Mouse (Mus musculus): ENCODE data around the gene Peak1. TPM values are rescaled to one million over a fixed set of nuclear protein-coding genes. Genes with fewer than 3 reads are reported as not detected.
"Not testable (repeated sequence)": the region's sequence is repeated elsewhere in the genome, so short reads cannot be mapped to it uniquely, and the experiment has no call there.

Gene Peak1
- polyA plus RNA-seq, 1 experiment from 2014 or later = 7.3 TPM

DNA sequence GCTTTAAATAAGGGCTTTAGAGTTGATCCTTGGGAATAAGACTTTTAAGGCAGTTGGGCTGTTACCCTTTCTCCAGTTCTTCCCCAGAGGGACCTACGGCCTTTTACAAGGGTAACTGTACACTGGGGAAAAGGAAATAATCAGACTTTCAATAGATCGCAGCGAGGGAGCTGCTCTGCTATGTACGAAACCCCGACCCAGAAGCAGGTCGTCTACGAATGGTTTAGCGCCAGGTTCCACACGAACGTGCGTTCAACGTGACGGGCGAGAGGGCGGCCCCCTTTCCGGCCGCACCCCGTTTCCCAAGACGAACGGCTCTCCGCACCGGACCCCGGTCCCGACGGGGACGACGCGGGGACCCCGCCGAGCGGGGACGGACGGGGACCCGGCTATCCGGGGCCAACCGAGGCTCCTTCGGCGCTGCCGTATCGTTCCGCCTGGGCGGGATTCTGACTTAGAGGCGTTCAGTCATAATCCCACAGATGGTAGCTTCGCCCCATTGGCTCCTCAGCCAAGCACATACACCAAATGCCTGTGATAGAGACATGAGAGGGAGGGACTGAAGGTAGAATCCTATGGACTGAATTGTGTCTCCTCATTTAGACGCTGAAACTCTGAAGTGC lies 194.3 kb downstream of the Peak1 start:
- not testable (repeated sequence) for H3K9me3 ChIP-seq; H3K27ac ChIP-seq (replicated peaks); DNase-seq (ENCODE audit: low spot score); H3K4me1 ChIP-seq
- Histone ChIP-seq H3K4me3 (peak overlapping the region; percentile 40), H3K27me3 (replicated peaks; ENCODE audit: low read depth, poor library complexity, severe bottlenecking) (peaks cover 27% of the 10 kb centered on the region), H3K36me3 (replicated peaks) (peaks cover 14% of the 10 kb centered on the region)
- WGBS = 25% methylated on average over 45 of the region's 45 CpGs

DNA sequence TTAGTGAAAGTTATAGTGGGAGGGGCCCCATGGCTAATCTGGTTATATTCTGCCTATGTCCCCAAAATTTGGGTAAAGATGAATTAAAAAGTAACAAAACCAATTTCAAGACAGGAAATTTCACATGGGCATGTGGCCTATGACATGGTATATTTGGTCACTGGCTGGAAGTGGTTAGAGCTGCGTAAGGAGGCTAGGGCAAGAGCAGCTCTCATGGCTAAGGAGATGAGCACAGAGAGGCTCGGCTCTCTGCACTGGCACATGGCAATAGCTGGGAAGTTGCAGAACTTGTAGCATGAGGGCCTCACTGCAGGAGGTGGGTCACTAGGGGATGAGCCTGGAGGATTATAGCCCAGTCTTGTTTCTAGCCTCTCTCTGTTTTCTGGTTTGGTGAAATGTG lies 199.0 kb downstream of the Peak1 start:
- Histone ChIP-seq H3K9me3 (no peaks in the 10 kb centered on the region), H3K27me3 (replicated peaks; ENCODE audit: low read depth, poor library complexity, severe bottlenecking) (peaks cover 16% of the 10 kb centered on the region), H3K27ac (replicated peaks) (no peak overlapping the region), H3K36me3 (replicated peaks) (no peaks in the 10 kb centered on the region), H3K4me1 (peaks cover 10% of the 10 kb centered on the region), H3K4me3 (no peak overlapping the region)
- WGBS = 78% methylated on average over 2 of the region's 2 CpGs
- no peak for DNase-seq (ENCODE audit: low spot score)

DNA sequence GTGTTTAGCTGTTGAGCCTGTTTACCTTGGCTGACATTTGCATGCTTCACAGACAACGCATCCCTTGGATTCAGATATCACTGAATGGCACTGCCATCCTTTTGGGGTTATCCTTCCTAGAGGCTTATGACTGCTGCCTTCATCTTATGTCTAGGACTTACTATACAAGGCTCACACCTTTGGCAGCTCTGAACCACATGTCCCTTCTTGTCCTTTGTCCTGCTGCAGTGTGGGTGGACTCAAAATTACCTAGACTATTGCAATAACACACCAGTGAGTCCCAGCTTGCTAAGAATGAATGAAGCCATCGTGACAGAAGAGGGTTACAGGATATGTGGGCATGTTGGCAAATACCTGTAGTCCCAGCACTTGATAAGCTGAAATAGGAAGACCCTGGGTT lies 199.8 kb downstream of the Peak1 start:
- Histone ChIP-seq H3K27ac (replicated peaks) (no peak overlapping the region), H3K9me3 (no peaks in the 10 kb centered on the region), H3K4me1 (peaks cover 14% of the 10 kb centered on the region), H3K4me3 (no peak overlapping the region), H3K36me3 (replicated peaks) (no peaks in the 10 kb centered on the region), H3K27me3 (replicated peaks; ENCODE audit: low read depth, poor library complexity, severe bottlenecking) (peaks cover 11% of the 10 kb centered on the region)
- DNase-seq (ENCODE audit: low spot score) = no peak
- WGBS = 83% methylated on average over 2 of the region's 2 CpGs

DNA sequence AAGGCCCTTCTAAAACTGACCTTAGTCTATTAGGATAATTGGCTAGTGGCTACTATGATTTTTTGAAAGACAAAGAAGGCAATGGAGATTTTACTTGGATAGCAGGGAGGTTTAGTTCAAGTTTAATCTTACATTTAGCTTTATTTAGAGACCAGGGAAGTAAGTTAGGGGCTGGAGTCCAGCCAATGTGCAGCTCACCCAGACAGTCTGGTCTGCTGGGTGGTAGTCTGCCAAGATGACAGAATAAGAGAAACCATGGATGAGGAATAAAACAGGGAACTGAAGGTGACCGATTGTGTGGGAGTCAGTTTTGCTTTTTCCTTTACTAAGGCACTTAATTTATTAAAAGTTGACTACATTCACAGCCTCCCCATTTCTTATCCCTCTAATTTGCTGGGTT lies 200.5 kb downstream of the Peak1 start:
- Histone ChIP-seq H3K9me3 (no peaks in the 10 kb centered on the region), H3K27ac (replicated peaks) (no peak overlapping the region), H3K4me3 (no peak overlapping the region), H3K36me3 (replicated peaks) (no peaks in the 10 kb centered on the region), H3K4me1 (peaks cover 14% of the 10 kb centered on the region), H3K27me3 (replicated peaks; ENCODE audit: low read depth, poor library complexity, severe bottlenecking) (peaks cover 5% of the 10 kb centered on the region; the same call in 1 of the 2 replicates)
- WGBS = 98% methylated on average over 1 of the region's 1 CpGs
- no peak for DNase-seq (ENCODE audit: low spot score)

DNA sequence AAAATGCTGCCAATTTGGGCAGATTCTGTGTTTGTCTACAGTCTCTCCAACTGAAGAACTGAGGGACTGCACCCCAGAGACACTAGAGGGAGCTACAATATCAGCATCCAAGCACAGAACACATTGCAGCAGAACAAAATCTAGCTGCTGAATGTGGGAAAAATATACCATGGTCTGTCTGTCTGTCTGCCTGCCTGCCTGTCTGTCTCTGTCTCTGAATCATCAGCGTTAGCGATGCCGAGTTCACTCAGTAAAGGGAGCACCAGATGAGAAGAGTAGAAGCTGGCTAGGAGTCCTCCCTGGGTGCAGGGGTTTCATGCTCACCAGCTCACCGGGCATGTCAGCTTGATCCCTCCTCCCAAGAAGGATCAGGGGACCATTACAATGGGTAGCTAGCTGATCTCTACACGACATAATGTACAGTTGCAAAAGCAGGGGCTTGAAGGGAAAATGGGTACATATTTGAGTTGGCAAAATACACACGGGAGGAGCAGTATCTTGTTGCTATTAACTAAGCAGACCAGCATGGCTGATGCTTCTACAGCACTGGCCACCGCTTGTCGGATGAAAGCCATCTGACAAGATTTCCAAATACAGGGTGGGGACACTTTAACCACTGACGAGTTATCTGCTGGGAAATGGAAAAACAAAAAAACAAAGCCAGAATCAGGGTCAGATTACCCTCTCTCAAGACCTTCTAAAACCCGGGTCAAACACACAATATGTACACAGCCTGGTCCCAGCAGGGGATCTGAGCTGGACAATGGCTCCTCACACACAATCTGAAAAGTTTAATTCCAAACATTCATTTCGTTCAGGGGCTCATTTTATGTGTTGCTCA lies 204.2 kb downstream of the Peak1 start:
- H3K4me1 ChIP-seq = peaks cover 14% of the 10 kb centered on the region
- H3K9me3 ChIP-seq = no peaks in the 10 kb centered on the region
- DNase-seq (ENCODE audit: low spot score) = peak; percentile 45
- WGBS = 26% methylated on average over 11 of the region's 11 CpGs
- no peaks in the 10 kb centered on the region for H3K27me3 ChIP-seq (replicated peaks; ENCODE audit: low read depth, poor library complexity, severe bottlenecking)
- no peaks in the 10 kb centered on the region for H3K36me3 ChIP-seq (replicated peaks)
- H3K27ac ChIP-seq (replicated peaks) = no peak overlapping the region
- no peak overlapping the region; the same call in 1 of the 2 replicates for H3K4me3 ChIP-seq

DNA sequence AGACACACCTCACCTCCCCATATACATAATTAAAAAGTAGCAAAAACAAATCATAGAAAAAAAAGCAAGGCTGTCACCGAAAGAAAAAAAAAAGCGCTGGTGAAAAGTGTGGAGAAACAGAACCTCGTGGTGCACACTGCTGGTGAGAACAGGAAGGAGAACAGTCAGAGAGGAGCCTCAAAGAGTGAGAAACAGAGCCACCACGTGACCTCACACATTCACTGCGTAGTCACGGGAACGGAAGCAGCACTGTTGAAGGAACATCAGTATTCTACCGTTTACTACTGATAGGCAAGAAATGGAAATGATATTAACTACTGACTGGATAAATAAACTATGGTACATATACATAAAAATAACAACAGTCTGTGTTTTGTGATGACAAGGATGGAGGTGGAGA lies 209.1 kb downstream of the Peak1 start:
- no peak for DNase-seq (ENCODE audit: low spot score)
- Histone ChIP-seq H3K27ac (replicated peaks) (no peak overlapping the region), H3K9me3 (no peaks in the 10 kb centered on the region), H3K36me3 (replicated peaks) (peaks cover 28% of the 10 kb centered on the region), H3K4me1 (peaks cover 8% of the 10 kb centered on the region), H3K27me3 (replicated peaks; ENCODE audit: low read depth, poor library complexity, severe bottlenecking) (no peaks in the 10 kb centered on the region), H3K4me3 (no peak overlapping the region)
- 85% methylated on average over 8 of the region's 8 CpGs for WGBS

DNA sequence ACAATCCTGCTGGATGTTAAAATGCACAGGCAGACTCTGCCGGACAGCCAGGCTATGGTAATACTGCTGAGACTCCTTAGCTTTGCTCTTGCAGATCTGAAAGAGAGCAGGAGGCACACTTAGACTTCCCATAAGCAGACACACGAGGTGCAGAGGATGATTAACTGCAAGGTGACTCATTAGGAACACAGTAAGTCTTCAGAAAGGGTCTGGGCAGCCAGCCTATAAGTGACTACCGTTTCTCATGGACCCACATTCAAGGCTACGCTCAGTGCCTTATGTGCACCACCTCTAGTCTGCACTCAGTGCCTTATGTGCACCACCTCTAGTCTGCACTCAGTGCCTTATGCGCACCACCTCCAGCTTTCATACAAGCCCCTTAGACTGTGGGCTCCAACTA lies 210.4 kb downstream of the Peak1 start:
- H3K9me3 ChIP-seq = no peaks in the 10 kb centered on the region
- no peak overlapping the region for H3K4me3 ChIP-seq
- no peak overlapping the region for H3K27ac ChIP-seq (replicated peaks)
- 87% methylated on average over 5 of the region's 5 CpGs for WGBS
- peaks cover 4% of the 10 kb centered on the region; the same call in 1 of the 2 replicates for H3K4me1 ChIP-seq
- DNase-seq (ENCODE audit: low spot score) = no peak
- H3K36me3 ChIP-seq (replicated peaks) = peaks cover 28% of the 10 kb centered on the region
- no peaks in the 10 kb centered on the region for H3K27me3 ChIP-seq (replicated peaks; ENCODE audit: low read depth, poor library complexity, severe bottlenecking)

DNA sequence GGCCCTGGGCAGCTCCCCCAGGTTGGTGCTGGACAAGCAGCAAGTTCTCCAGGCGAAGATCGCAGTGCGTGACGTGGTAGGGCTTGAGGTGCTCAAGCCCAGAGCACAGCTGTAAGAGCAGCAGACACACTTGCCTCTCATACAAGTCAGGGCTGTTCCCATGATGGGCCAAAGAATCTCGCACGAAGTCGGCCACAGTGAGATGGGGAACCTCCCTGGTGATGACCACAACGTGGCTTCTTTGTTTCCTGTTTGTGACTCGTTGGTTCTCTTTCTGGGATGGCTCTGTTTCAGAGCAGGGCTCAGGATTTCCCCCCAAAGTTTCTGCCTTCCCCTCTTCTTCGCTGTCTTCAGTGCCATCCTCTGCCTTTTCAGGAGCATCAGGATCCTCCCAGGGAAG lies 210.8 kb downstream of the Peak1 start:
- H3K9me3 ChIP-seq = no peaks in the 10 kb centered on the region
- H3K27ac ChIP-seq (replicated peaks) = no peak overlapping the region
- H3K4me1 ChIP-seq = peaks cover 4% of the 10 kb centered on the region; the same call in 1 of the 2 replicates
- H3K27me3 ChIP-seq (replicated peaks; ENCODE audit: low read depth, poor library complexity, severe bottlenecking) = no peaks in the 10 kb centered on the region
- H3K4me3 ChIP-seq = no peak overlapping the region
- peaks cover 28% of the 10 kb centered on the region for H3K36me3 ChIP-seq (replicated peaks)
- DNase-seq (ENCODE audit: low spot score) = no peak
- 92% methylated on average over 10 of the region's 10 CpGs for WGBS

DNA sequence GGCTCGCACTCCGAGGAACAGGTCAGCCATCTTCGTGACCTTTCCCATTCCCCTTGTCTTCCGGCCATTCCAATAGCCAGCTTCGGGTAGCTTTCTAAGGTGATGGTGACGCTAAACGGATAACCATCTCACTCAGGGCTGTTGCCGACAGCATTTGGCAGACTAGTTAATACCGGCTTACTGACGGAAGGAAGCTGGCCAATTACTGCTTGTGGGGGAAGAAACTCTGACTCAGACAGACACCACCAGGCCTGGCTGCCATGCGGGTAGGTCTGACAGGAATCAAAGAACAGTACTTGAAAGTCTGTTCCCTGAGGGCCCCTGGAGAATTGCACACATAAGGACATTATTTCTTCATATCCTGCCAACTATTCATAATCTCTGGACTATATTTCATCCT lies 212.5 kb downstream of the Peak1 start:
- Histone ChIP-seq H3K27me3 (replicated peaks; ENCODE audit: low read depth, poor library complexity, severe bottlenecking) (no peaks in the 10 kb centered on the region), H3K27ac (replicated peaks) (no peak overlapping the region), H3K9me3 (no peaks in the 10 kb centered on the region), H3K4me3 (no peak overlapping the region), H3K36me3 (replicated peaks) (peaks cover 28% of the 10 kb centered on the region), H3K4me1 (peaks cover 18% of the 10 kb centered on the region)
- 84% methylated on average over 11 of the region's 11 CpGs for WGBS
- no peak for DNase-seq (ENCODE audit: low spot score)

DNA sequence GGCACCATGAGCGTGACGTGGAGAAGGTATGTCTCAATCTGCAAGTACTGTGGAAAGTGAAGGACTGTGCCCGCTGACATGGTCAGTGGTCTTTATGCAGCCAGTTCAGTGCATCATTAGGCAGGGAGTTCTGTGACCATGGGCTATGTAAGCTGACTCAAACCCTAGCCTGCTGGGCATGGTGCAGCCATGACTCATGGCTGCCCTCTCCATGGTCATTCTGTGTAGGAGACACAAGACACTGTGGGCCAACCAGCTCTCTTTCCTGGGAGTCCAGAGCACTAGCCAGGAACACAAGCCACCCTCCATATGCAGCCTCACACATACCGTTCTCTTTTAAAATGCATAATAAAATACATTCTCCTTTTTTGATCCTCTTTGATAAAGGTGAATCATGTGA lies 213.6 kb downstream of the Peak1 start:
- Histone ChIP-seq H3K9me3 (no peaks in the 10 kb centered on the region), H3K4me1 (peaks cover 23% of the 10 kb centered on the region), H3K27me3 (replicated peaks; ENCODE audit: low read depth, poor library complexity, severe bottlenecking) (0 out of 2 replicates have a peak, but pooled peaks cover 6% of the 10 kb centered on the region), H3K4me3 (no peak overlapping the region), H3K36me3 (replicated peaks) (peaks cover 28% of the 10 kb centered on the region), H3K27ac (replicated peaks) (no peak overlapping the region)
- 93% methylated on average over 4 of the region's 4 CpGs for WGBS
- DNase-seq (ENCODE audit: low spot score) = no peak

DNA sequence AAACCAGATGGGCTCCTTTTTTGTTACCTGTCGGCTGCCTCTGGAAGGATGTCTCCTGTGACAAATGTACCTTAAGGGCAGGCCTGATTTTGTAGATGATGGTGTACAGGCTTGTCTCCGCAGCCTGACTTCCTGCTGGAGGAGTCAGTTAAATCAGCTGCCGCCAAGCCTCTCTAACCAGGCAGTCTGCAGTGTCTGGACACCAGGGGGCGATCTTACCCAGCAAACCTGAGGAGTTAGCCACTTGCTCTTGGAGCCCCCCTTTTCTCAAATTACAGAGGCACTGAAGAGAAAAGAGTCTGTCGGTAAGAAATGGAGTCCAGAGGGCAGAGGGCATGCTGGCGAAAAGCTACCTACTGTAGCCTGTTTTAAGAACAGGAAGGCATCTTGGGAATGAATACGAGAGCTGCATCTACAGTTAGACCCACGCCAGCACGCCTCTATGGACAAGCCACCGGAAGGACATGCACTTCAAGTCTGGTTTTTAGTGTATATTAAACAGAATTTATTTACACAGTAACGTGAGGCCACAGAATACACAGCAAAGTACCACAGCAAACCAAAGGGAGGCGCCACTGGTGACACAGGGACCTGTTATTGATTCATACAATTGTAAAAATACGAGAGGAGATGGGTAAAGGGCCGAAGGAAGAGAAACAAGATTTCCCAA lies 217.1 kb downstream of the Peak1 start:
- WGBS = 38% methylated on average over 14 of the region's 14 CpGs
- peaks cover 13% of the 10 kb centered on the region for H3K36me3 ChIP-seq (replicated peaks)
- peaks cover 31% of the 10 kb centered on the region for H3K4me1 ChIP-seq
- peaks cover 13% of the 10 kb centered on the region for H3K27me3 ChIP-seq (replicated peaks; ENCODE audit: low read depth, poor library complexity, severe bottlenecking)
- no peak overlapping the region for H3K4me3 ChIP-seq
- DNase-seq (ENCODE audit: low spot score) = peak; percentile 91
- no peaks in the 10 kb centered on the region for H3K9me3 ChIP-seq
- no peak overlapping the region for H3K27ac ChIP-seq (replicated peaks)

DNA sequence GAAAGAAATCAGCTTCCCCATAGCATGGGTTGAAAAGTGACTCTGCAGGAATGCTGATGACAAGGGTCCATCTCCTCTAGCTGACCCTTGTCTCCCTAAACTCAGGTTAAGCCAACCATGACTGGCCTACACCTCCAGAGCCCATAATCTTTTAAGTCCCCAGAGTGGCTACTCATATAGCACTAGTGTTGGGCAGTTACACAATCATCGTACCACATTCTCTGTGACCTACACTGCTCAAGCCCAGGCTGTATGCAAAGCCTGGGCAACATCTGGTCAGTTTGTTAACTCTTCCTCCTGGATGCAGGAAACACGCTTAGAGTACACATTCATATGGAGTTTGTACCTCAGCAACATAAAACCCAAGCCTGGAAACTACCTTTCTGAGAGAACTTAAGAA lies 217.7 kb downstream of the Peak1 start:
- H3K4me1 ChIP-seq = peaks cover 29% of the 10 kb centered on the region
- H3K9me3 ChIP-seq = no peaks in the 10 kb centered on the region
- 59% methylated on average over 2 of the region's 2 CpGs for WGBS
- H3K27me3 ChIP-seq (replicated peaks; ENCODE audit: low read depth, poor library complexity, severe bottlenecking) = peaks cover 13% of the 10 kb centered on the region
- H3K27ac ChIP-seq (replicated peaks) = no peak overlapping the region
- DNase-seq (ENCODE audit: low spot score) = peak; percentile 6
- no peak overlapping the region for H3K4me3 ChIP-seq
- H3K36me3 ChIP-seq (replicated peaks) = peaks cover 7% of the 10 kb centered on the region; the same call in 1 of the 2 replicates
